Mouse (Mus musculus): Measurements from ENCODE around the gene Serinc5.
"Not testable (repeated sequence)": the region's sequence is repeated elsewhere in the genome, so short reads cannot be mapped to it uniquely, and the experiment has no call there.

Gene Serinc5

GRCm38 (mm10) chr13:92662555-92663286, 51.8 kb downstream of the Serinc5 start:
- DNase-seq (ENCODE audit: extremely low read depth, low read depth), result no peak

- DNase-seq (ENCODE audit: extremely low read depth, low read depth), result no peak
Measured at GRCm38 (mm10) chr13:92665008-92665407, 54.1 kb downstream of the Serinc5 start.

GRCm38 (mm10) chr13:92668214-92668985, 57.5 kb downstream of the Serinc5 start:
- no peak for DNase-seq (ENCODE audit: extremely low read depth, low read depth)

GRCm38 (mm10) chr13:92671727-92672126, 60.8 kb downstream of the Serinc5 start:
- no peak for DNase-seq (ENCODE audit: extremely low read depth, low read depth)

GRCm38 (mm10) chr13:92674676-92675075, 63.8 kb downstream of the Serinc5 start:
- no peak for DNase-seq (ENCODE audit: extremely low read depth, low read depth)

- no peak for DNase-seq (ENCODE audit: extremely low read depth, low read depth)
Measured at GRCm38 (mm10) chr13:92675308-92675707, 64.4 kb downstream of the Serinc5 start.

GRCm38 (mm10) chr13:92675897-92676584, 65.2 kb downstream of the Serinc5 start:
- no peak for DNase-seq (ENCODE audit: extremely low read depth, low read depth)

- DNase-seq (ENCODE audit: extremely low read depth, low read depth), result no peak
Measured at GRCm38 (mm10) chr13:92677656-92678055, 66.8 kb downstream of the Serinc5 start.

GRCm38 (mm10) chr13:92679661-92680060, 68.8 kb downstream of the Serinc5 start:
- no peak for DNase-seq (ENCODE audit: extremely low read depth, low read depth)

GRCm38 (mm10) chr13:92681541-92681940, 70.7 kb downstream of the Serinc5 start:
- no peak for DNase-seq (ENCODE audit: extremely low read depth, low read depth)

- DNase-seq (ENCODE audit: extremely low read depth, low read depth), result no peak
Measured at GRCm38 (mm10) chr13:92682833-92683232, 71.9 kb downstream of the Serinc5 start.

GRCm38 (mm10) chr13:92683464-92683863, 72.6 kb downstream of the Serinc5 start:
- DNase-seq (ENCODE audit: extremely low read depth, low read depth), result no peak

- DNase-seq (ENCODE audit: extremely low read depth, low read depth), result no peak
Measured at GRCm38 (mm10) chr13:92684310-92684709, 73.4 kb downstream of the Serinc5 start.

GRCm38 (mm10) chr13:92685273-92685672, 74.4 kb downstream of the Serinc5 start:
- DNase-seq (ENCODE audit: extremely low read depth, low read depth), result no peak

GRCm38 (mm10) chr13:92687151-92687550, 76.3 kb downstream of the Serinc5 start:
- not testable (repeated sequence) for DNase-seq (ENCODE audit: extremely low read depth, low read depth)

GRCm38 (mm10) chr13:92689061-92689460, 78.2 kb downstream of the Serinc5 start:
- DNase-seq (ENCODE audit: extremely low read depth, low read depth), result no peak

- DNase-seq (ENCODE audit: extremely low read depth, low read depth), result no peak
Measured at GRCm38 (mm10) chr13:92693866-92694550, 83.1 kb downstream of the Serinc5 start.

GRCm38 (mm10) chr13:92696491-92696939, 85.6 kb downstream of the Serinc5 start:
- DNase-seq (ENCODE audit: extremely low read depth, low read depth), result no peak

GRCm38 (mm10) chr13:92697141-92697540, 86.2 kb downstream of the Serinc5 start:
- no peak for DNase-seq (ENCODE audit: extremely low read depth, low read depth)

GRCm38 (mm10) chr13:92698781-92699180, 87.9 kb downstream of the Serinc5 start:
- no peak for DNase-seq (ENCODE audit: extremely low read depth, low read depth)

- no peak for DNase-seq (ENCODE audit: extremely low read depth, low read depth)
Measured at GRCm38 (mm10) chr13:92699395-92699794, 88.5 kb downstream of the Serinc5 start.
